Mouse (Mus musculus): ENCODE measurements around the gene Tmem254c.
"Not testable (repeated sequence)": the region's sequence is repeated elsewhere in the genome, so short reads cannot be mapped to it uniquely, and the experiment has no call there.

The Tmem254c gene

DNA sequence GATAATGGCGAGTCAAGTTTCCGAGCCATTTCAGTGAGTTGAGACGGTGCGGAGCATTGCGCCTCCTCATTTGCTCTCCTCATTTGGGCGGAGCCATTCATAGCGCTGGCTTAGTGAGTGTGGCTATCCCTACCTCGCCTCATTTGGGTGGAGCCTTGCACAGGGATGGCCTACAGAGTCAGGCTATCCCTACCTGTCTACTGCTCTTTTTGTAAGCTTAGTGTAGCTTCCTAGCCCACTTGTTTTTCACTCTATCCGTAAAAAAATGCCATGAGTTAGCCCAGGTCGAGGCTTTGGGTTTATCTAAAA lies at the start of gene Tmem254c:
TSS of gene Tmem254c (minus strand) at position 31 of the 309 bp plus-strand sequence.
- DNase-seq (ENCODE audit: low spot score): not testable (repeated sequence)

DNA sequence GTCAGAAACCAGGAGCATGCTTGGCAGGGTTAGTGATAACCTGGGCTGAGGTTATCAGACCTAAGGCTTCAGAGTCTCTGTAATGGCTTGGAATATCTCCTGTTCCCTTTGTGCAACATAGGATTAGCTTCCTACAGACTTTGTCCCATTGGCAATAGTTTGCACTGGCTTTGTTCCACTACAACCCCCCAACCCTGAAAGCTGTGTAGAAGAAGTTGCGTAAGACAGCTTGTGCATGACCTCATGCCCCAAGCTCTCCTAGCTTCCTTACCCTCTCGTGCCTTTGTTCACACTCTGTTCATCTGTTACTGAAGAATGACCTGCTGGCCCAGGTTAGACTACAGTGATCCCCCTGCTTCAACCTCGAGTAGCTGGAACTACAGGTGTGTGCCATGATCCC lies 30.5 kb upstream of the Tmem254c start:
- not testable (repeated sequence) for DNase-seq (ENCODE audit: low spot score)

DNA sequence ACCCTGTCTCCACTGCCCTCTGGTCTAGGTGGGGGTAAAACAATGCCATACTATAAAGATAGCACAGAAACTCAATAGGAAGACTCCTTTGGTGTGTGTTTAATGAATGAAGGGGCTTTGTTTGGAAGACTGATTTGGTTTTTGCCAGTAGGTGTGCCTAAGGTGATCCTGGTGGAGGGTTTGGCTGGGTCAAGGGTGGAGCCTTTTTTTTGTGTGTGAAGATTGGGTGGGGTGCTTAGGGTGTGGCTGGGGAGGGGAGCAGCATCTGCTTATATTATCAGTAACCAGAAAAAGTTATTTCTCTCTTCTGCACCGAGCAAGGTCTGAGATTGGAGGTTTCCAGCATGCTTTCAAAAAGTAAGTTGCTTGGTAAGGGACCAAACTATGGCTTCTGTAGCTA lies 14.8 kb upstream of the Tmem254c start, which contains the start of gene Cphx3:
TSS of gene Cphx3 (plus strand) at position 301 of the 400 bp plus-strand sequence.
- not testable (repeated sequence) for DNase-seq (ENCODE audit: low spot score)

DNA sequence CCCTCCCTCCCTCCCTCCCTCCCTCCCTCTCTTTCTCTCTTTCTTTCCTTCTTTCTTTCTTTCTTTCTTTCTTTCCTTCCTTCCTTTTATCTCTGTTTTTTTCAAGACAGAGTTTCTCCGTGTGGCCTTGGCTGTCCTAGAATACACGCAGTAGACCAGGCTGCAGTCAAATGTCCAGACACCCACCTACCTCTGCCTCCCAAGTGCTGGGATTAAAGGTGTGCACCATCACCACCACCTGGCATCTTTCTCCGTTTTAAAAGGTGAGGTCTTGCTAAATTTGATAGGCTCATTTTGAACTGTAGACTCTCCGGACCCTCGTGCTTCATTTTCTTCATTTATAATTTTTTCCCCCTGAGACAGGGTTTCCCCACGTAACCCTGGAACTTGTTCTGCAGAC lies 14.1 kb upstream of the Tmem254c start, which contains the start of gene Cphx2:
TSS of gene Cphx2 (plus strand) at position 301 of the 400 bp plus-strand sequence.
- not testable (repeated sequence) for DNase-seq (ENCODE audit: low spot score)

GRCm38 (mm10) chr14:26076620-26077390 lies 9.7 kb upstream of the Tmem254c start:
- not testable (repeated sequence) for DNase-seq (ENCODE audit: low spot score)

- not testable (repeated sequence) for DNase-seq (ENCODE audit: low spot score)
Measured at GRCm38 (mm10) chr14:26066574-26067324, 406 bp downstream of the Tmem254c start.

DNA sequence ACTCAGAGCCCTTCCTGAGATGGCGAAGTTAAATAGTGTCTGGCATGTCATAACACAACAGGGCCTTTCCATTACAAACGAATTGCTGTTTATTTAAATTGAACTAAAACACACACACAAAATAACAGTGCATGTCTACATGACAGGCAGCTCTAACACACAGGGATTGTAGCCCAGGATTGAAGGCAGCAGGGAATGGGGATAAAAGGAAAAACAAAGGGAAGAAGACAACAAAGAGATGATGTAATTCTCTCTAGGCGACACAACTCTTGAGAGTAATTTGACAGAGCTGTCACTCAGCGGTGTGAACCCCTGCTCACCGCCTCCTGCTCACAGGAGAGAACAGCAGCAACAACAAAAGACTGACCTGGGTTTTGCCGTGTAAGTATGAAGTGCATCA lies 7.8 kb downstream of the Tmem254c start:
- DNase-seq (ENCODE audit: low spot score): not testable (repeated sequence)

DNA sequence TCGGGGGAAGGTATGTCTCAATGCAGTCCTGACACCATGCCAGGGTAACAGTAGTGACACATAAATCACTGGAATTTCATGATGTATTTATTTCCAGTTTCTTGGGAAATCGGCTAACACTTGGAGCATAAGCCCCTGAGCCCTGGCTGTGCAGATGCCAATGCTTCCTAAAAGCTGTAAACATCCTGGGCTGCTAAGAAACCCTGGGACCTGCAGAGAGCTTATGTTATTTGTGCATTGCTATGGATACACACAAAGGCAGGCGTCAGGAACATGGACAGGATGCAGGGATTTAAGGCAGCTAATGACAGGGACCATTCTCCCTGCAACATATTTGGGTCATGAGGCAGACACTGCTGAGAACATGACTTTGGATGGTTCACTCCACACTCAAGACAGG lies 9.0 kb downstream of the Tmem254c start:
- DNase-seq (ENCODE audit: low spot score): not testable (repeated sequence)

- not testable (repeated sequence) for DNase-seq (ENCODE audit: low spot score)
Measured at GRCm38 (mm10) chr14:26048767-26049166, 18.4 kb downstream of the Tmem254c start.

DNA sequence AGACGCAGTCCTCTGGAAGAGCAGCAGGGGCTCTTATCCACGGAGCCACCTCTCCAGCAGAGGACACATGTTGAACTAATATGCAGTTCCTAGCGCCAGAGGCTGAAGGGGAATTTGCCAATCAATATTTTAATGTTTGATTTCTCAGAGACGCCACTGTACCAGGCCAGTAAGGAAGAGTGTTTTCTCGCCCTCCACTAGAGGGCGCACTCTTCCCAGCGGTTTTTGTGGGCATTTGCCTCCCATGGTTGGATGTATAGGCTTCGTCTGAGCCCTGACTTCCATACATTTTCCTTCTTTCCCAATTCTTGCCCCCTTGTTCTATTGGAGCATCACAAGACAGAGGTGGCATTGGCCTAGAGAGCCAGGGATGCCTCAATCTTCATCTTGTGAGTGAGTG lies 20.1 kb downstream of the Tmem254c start:
- DNase-seq (ENCODE audit: low spot score): not testable (repeated sequence)

DNA sequence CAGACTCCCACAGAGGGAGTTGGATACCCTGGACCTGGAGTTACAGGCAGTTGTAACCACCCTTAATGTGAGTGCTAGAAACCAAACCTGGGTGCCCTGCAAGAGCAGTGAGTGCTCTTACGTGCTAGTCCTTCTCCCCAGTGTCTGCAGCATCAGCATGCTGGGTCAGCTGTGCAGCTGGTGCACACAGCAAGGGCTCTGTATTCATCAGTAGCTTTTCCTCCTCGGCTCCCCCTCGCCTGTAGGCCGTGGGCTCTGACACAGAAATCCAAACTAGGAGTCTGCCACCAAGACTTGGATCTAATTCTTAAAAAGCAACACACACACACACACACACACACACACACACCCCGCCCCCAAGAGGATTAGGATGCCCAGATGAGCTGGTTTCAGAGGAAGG lies 22.1 kb downstream of the Tmem254c start:
- DNase-seq (ENCODE audit: low spot score): not testable (repeated sequence)

- DNase-seq (ENCODE audit: low spot score): not testable (repeated sequence)
Measured at GRCm38 (mm10) chr14:26042611-26043010, 24.5 kb downstream of the Tmem254c start, which contains the start of gene Gm9780. Gene Gm9780, minus strand, starts transcription at chr14:26042711.

DNA sequence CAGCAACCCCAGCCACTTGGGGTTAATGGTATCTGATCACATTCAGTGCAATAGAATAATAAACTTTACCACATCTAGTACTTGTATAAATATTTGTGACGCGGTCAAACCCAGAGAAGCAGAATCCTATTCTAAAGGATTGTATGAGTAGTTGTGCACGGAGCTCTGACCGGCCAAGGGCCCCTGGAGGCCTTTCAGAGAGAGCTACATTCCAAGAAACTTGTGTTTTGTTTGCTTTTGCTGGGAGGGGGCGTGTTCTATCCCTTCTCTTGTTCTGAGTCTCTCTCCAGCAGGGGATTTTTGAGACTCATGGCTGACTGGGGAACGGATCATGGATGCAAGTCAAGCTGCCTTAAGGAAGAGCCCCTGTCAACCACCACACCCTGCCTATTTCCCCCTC lies 31.7 kb downstream of the Tmem254c start:
- DNase-seq (ENCODE audit: low spot score): not testable (repeated sequence)

DNA sequence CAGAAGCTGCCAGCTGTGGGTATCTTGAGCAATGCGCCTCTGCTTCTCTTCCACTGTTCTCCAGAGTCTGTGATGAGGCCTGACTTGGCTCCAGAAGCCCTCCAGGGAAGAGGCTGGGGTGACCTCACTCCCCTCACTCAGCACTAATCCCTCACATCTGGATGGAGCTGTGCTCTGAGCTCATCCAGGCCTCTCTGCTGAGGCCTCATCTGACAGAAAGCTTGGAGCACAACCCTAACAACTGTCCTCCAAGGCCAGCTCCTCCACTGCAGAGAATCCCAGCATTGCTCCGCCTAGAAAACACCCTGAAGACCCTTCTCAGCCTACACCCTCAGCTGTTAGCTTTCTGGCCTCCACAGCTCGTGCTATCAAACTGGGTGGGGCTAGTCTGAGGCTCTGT lies 32.8 kb downstream of the Tmem254c start:
- not testable (repeated sequence) for DNase-seq (ENCODE audit: low spot score)

GRCm38 (mm10) chr14:26025653-26026052 lies 41.5 kb downstream of the Tmem254c start:
- DNase-seq (ENCODE audit: low spot score): not testable (repeated sequence)

GRCm38 (mm10) chr14:26022831-26023230 lies 44.3 kb downstream of the Tmem254c start:
- DNase-seq (ENCODE audit: low spot score): not testable (repeated sequence)

DNA sequence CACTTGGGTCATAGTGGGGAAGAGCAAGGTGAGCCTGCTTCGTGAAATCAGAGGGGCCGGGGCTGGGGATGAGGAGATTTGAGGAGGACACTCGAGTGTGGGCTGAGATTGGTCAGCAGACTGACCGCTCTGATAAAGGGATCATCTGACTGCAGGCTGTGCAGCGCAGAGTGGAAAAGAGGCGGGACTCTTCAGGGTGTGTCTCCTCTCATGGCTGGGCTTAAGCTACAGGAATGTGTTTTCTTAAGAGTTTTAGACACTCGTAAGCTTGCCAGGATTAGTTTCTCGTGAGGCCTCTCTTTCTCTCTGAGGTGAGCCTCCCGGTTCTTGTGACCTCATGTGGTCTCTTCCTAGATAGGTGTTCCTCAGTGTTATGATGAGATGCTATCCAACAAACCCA lies 45.6 kb downstream of the Tmem254c start:
- DNase-seq (ENCODE audit: low spot score): not testable (repeated sequence)

DNA sequence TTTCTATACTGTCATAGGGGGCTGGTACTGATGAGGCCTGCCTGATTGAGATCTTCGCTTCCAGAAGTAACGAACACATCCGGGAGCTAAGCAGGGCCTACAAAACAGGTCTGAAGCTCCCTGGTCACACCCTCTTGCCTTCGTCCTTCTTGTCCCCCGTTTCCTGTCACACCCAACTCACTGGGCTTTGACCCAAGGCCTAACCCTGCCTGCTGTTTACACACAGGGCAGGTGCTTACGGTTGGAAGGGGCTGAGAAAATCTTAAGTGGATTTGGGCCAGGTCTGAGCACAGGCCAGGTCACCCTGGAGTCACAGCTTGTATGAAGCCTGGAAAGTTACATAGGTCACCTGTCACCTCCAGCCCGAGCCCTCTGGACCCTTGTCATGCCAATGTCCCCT lies 50.7 kb downstream of the Tmem254c start:
- not testable (repeated sequence) for DNase-seq (ENCODE audit: low spot score)

All from ovary, postnatal 14 days (tissue).